Mouse (Mus musculus) embryo, embryonic 10.5 days (tissue): ENCODE data around the gene Mb.
"Not testable (repeated sequence)": the region's sequence is repeated elsewhere in the genome, so short reads cannot be mapped to it uniquely, and the experiment has no call there.

ENCODE experiments used
- DNase-seq: peaks from one replicate; pipeline ENCODE4 v3.0.0-alpha.2; 2015; ENCODE audit warnings: low spot score

Gene Mb

GRCm38 (mm10) chr15:77065259-77065852 lies 14.9 kb upstream of the Mb start:
- DNase-seq: no peak

- no peak for DNase-seq
These were observed 12.3 kb upstream of the Mb start for GRCm38 (mm10) chr15:77062746-77063145.

- DNase-seq: not testable (repeated sequence)
These were observed 8.9 kb upstream of the Mb start for GRCm38 (mm10) chr15:77059416-77059815.

GRCm38 (mm10) chr15:77058566-77058965 lies 8.1 kb upstream of the Mb start:
- no peak for DNase-seq

GRCm38 (mm10) chr15:77056791-77057051 lies 6.3 kb upstream of the Mb start:
- DNase-seq: no peak

- DNase-seq: peak; percentile 62
These were observed 5.7 kb upstream of the Mb start for GRCm38 (mm10) chr15:77056001-77056790.

GRCm38 (mm10) chr15:77054611-77055175 lies 4.2 kb upstream of the Mb start:
- DNase-seq: no peak

GRCm38 (mm10) chr15:77053021-77053420 lies 2.6 kb upstream of the Mb start:
- DNase-seq: no peak

GRCm38 (mm10) chr15:77052176-77052575 lies 1.7 kb upstream of the Mb start:
- DNase-seq: no peak

GRCm38 (mm10) chr15:77045609-77046008 lies 4.9 kb downstream of the Mb start:
- DNase-seq: no peak

- DNase-seq: no peak
These were observed 5.7 kb downstream of the Mb start, which contains the start of gene Apol6 for GRCm38 (mm10) chr15:77044597-77045320. Gene Apol6 (plus strand): TSS chr15:77044729.

GRCm38 (mm10) chr15:77040784-77041183 lies 9.7 kb downstream of the Mb start:
- no peak for DNase-seq

- DNase-seq: peak; percentile 40
These were observed 11.2 kb downstream of the Mb start for GRCm38 (mm10) chr15:77039211-77039700.

- peak; percentile 61 for DNase-seq
These were observed 12.9 kb downstream of the Mb start for GRCm38 (mm10) chr15:77037278-77038161.

GRCm38 (mm10) chr15:77036989-77037277 lies 13.5 kb downstream of the Mb start:
- no peak for DNase-seq

GRCm38 (mm10) chr15:77036320-77036988 lies 14.0 kb downstream of the Mb start:
- no peak for DNase-seq

GRCm38 (mm10) chr15:77035643-77036042 lies 14.8 kb downstream of the Mb start:
- DNase-seq: no peak

- no peak for DNase-seq
These were observed 15.9 kb downstream of the Mb start for GRCm38 (mm10) chr15:77034526-77034925.

GRCm38 (mm10) chr15:77031271-77031670 lies 19.2 kb downstream of the Mb start:
- no peak for DNase-seq

- DNase-seq: peak; percentile 92
These were observed 21.0 kb downstream of the Mb start for GRCm38 (mm10) chr15:77029331-77029991.

- DNase-seq: no peak
These were observed 22.8 kb downstream of the Mb start for GRCm38 (mm10) chr15:77027675-77028074.
